Mouse (Mus musculus): Measurements from ENCODE around the gene Gm11562.

Gene Gm11562

DNA sequence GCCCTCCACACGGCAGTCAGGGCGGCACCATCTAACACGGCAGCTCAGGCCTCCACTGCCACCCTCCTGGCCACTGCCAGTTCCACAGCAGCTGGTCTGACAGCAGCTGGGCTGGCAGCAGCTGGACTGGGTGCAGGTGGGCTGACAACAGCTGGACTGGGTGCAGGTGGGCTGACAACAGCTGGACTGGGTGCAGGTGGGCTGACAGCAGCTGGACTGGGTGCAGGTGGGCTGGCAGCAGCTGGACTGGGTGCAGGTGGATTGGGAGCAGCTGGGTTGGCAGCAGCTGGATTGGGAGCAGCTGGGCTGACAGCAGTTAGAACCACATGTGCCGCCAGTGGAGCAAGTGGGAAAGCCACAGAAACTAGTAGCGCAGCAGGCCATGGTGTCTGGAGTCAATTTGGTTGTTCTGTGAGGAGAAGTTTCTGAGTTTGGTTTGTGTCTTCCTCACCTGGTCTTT lies 37.0 kb downstream of the Gm11562 start, which contains the start of gene Krtap1-4:
TSS of gene Krtap1-4 (minus strand) at position 410 of the 460 bp plus-strand sequence.
- DNase-seq, result no peak

DNA sequence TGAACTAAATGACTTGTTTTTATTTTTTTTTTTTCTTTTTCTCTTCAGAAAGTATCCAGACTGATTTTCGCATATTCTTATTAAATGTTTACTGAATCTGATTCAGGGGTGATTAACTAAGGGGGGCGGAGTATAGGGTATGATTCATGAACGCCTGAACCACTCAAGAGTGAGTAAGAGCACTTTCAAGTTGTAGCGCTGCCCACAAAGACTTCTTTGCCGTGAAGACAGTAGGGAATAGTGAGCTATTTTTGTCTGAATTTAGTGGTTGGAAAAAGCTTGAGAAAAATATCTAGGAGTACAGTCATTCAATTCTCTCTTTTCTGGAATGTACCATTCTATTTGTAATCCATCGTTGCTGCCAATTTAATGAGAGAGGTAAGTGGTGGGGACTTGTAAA lies 38.7 kb downstream of the Gm11562 start:
- DNase-seq, result no peak

DNA sequence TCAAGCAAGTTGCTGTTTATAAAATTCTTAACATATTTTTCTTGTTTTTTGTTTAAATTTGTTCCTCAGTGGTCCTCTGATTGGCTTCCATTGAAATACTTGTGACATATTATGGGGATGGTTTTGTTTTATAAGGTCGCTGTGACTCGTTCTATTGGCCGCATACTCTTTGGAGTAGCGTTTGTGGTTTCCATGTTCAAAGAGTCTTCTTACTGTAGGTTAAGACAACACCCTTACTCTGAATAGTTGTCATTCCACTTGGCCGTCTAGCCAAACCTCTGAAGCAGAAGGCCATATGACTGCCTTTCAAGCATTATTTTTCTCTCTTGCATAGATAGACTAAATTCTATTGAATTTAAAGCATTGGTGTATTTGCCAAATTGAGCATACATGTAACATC lies 39.2 kb downstream of the Gm11562 start:
- DNase-seq, result no peak

DNA sequence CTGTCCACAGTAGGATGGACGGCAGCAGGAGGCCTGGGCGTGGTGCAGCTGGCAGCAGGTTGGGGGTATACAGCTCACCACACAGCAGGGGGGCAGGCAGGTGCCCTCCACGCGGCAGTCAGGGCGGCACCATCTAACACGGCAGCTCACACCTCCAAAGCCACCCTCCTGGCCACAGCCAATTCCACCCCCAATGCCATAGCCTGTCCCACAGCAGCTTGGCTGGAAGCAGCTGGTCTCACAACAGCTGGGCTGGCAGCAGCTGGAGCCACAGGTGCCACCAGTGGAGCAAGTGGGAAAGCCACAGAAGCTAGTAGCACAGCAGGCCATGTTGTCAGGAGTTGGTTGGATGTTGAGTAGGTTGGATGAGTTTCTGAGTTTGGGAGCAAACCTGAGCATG lies 39.6 kb downstream of the Gm11562 start, which contains the start of gene Krtap1-5:
TSS of gene Krtap1-5 (minus strand) at position 381 of the 400 bp plus-strand sequence.
- DNase-seq, result no peak

DNA sequence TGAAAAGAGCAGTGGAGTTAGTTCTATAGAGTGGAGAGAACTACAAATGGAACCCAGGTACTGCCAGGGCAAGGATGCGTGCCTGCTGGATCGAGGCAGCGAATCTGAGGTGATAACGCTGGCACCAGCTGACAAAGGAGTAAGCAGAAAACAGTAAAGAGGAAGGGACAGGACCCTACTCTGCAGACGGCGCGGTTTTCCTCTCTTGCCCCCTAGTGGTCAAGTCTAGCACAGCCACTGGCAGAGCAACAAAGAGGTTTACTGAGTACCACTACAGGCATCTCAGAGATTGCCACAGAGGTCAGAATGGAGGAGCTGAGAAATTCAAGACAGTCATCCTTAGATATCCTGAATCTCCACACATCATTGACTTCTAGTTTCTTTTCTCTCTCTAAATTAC lies 46.1 kb downstream of the Gm11562 start:
- peak; percentile 82 to 84 for DNase-seq

DNA sequence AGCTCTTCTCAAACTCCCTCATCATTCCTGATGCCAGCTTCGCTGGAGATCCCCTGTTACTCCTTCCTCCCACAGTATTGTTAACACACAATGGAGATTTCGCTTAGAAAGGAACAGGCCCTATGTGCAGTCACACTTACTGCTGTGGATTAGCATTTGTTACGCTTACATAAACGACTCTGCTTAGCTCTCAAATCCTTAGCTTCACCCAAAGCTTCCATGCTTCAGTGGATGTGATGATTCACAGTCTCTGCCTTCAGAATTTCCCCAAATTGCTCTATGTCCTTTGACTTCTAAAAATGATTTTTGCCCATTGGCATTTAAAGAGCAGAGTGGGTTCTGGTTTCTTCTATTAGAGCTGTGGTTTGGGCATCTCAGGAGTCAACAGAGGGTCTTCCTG lies 47.1 kb downstream of the Gm11562 start:
- DNase-seq, result no peak

Data from kidney, postnatal 4 days (tissue).